Mouse (Mus musculus): Measurements from ENCODE around the gene Metap1. TPM values are rescaled to one million over a fixed set of nuclear protein-coding genes. Genes with fewer than 3 reads are reported as not detected.

The Metap1 gene
- polyA plus RNA-seq, 1 experiment from 2014 or later, result 48.9 TPM

- Histone ChIP-seq H3K4me3 (ENCODE audit: low read depth, low read length) (peak within 1 kb of the TSS; percentile 96), H3K4me2 (ENCODE audit: low read length) (peak within 1 kb of the TSS; percentile 89), H3K9me3 (replicated peaks; ENCODE audit: control insufficient read depth, low read length) (no peaks in the 10 kb centered on the region), H3K27me3 (replicated peaks; ENCODE audit: control insufficient read depth, insufficient read depth, low read length) (no peaks in the 10 kb centered on the region), H3K27ac (ENCODE audit: low read depth, low read length) (peak within 1 kb of the TSS; percentile 74), H3K4me1 (ENCODE audit: control insufficient read depth, insufficient read depth, low read length) (peaks cover 11% of the 10 kb centered on the region), H3K9ac (ENCODE audit: low read length) (peak within 1 kb of the TSS; percentile 70), H3K36me3 (ENCODE audit: control insufficient read depth, insufficient read depth, low read length) (no peaks in the 10 kb centered on the region)
- DNase-seq (ENCODE audit: low spot score), result peak; percentile 31
- WGBS, result 2% methylated on average over 39 of the region's 39 CpGs
- peak; percentile 42 for ATAC-seq
Measured at GRCm38 (mm10) chr3:138526073-138526915, 37.0 kb upstream of the Metap1 start, which contains the start of gene Eif4e. Eif4e (plus strand) TSS chr3:138526179.

- H3K4me1 ChIP-seq (ENCODE audit: control insufficient read depth, insufficient read depth, low read length), result peaks cover 11% of the 10 kb centered on the region
- H3K4me2 ChIP-seq (ENCODE audit: low read length), result no peak overlapping the region
Measured at GRCm38 (mm10) chr3:138525494-138525893, 36.2 kb upstream of the Metap1 start.

GRCm38 (mm10) chr3:138523956-138524355, 34.6 kb upstream of the Metap1 start:
- ATAC-seq (no peak), DNase-seq (ENCODE audit: low spot score) (no peak)
- H3K9me3 ChIP-seq (replicated peaks; ENCODE audit: control insufficient read depth, low read length), result no peaks in the 10 kb centered on the region
- no peak overlapping the region for H3K9ac ChIP-seq (ENCODE audit: low read length)
- H3K36me3 ChIP-seq (ENCODE audit: control insufficient read depth, insufficient read depth, low read length), result no peaks in the 10 kb centered on the region
- H3K4me2 ChIP-seq (ENCODE audit: low read length), result no peak overlapping the region
- no peak overlapping the region for H3K4me3 ChIP-seq (ENCODE audit: low read depth, low read length)
- 94% methylated on average over 4 of the region's 4 CpGs for WGBS
- H3K27me3 ChIP-seq (replicated peaks; ENCODE audit: control insufficient read depth, insufficient read depth, low read length), result no peaks in the 10 kb centered on the region
- H3K4me1 ChIP-seq (ENCODE audit: control insufficient read depth, insufficient read depth, low read length), result peaks cover 9% of the 10 kb centered on the region
- no peak overlapping the region for H3K27ac ChIP-seq (ENCODE audit: low read depth, low read length)

More at GRCm38 (mm10) chr3:138525494-138525893, 36.2 kb upstream of the Metap1 start:
- 46% methylated on average over 8 of the region's 8 CpGs for WGBS
- Histone ChIP-seq H3K4me3 (ENCODE audit: low read depth, low read length) (no peak overlapping the region), H3K27me3 (replicated peaks; ENCODE audit: control insufficient read depth, insufficient read depth, low read length) (no peaks in the 10 kb centered on the region), H3K9me3 (replicated peaks; ENCODE audit: control insufficient read depth, low read length) (no peaks in the 10 kb centered on the region), H3K27ac (ENCODE audit: low read depth, low read length) (no peak overlapping the region), H3K9ac (ENCODE audit: low read length) (no peak overlapping the region), H3K36me3 (ENCODE audit: control insufficient read depth, insufficient read depth, low read length) (no peaks in the 10 kb centered on the region)
- DNase-seq (ENCODE audit: low spot score) (no peak), ATAC-seq (no peak)

GRCm38 (mm10) chr3:138519218-138519617, 29.9 kb upstream of the Metap1 start:
- Histone ChIP-seq H3K4me1 (ENCODE audit: control insufficient read depth, insufficient read depth, low read length) (no peaks in the 10 kb centered on the region), H3K27ac (ENCODE audit: low read depth, low read length) (no peak overlapping the region), H3K4me3 (ENCODE audit: low read depth, low read length) (no peak overlapping the region), H3K4me2 (ENCODE audit: low read length) (no peak overlapping the region), H3K9ac (ENCODE audit: low read length) (no peak overlapping the region), H3K9me3 (replicated peaks; ENCODE audit: control insufficient read depth, low read length) (no peaks in the 10 kb centered on the region), H3K27me3 (replicated peaks; ENCODE audit: control insufficient read depth, insufficient read depth, low read length) (no peaks in the 10 kb centered on the region), H3K36me3 (ENCODE audit: control insufficient read depth, insufficient read depth, low read length) (no peaks in the 10 kb centered on the region)
- ATAC-seq (no peak), DNase-seq (ENCODE audit: low spot score) (no peak)
- WGBS, result 85% methylated on average over 6 of the region's 6 CpGs

- no peak for DNase-seq (ENCODE audit: low spot score)
- no peaks in the 10 kb centered on the region for H3K27me3 ChIP-seq (replicated peaks; ENCODE audit: control insufficient read depth, insufficient read depth, low read length)
- H3K27ac ChIP-seq (ENCODE audit: low read depth, low read length), result no peak overlapping the region
- no peak for ATAC-seq
- no peak overlapping the region for H3K4me2 ChIP-seq (ENCODE audit: low read length)
- no peaks in the 10 kb centered on the region for H3K4me1 ChIP-seq (ENCODE audit: control insufficient read depth, insufficient read depth, low read length)
- 75% methylated on average over 3 of the region's 3 CpGs for WGBS
- no peak overlapping the region for H3K9ac ChIP-seq (ENCODE audit: low read length)
- H3K9me3 ChIP-seq (replicated peaks; ENCODE audit: control insufficient read depth, low read length), result no peaks in the 10 kb centered on the region
- no peak overlapping the region for H3K4me3 ChIP-seq (ENCODE audit: low read depth, low read length)
- H3K36me3 ChIP-seq (ENCODE audit: control insufficient read depth, insufficient read depth, low read length), result no peaks in the 10 kb centered on the region
Measured at GRCm38 (mm10) chr3:138517881-138518280, 28.6 kb upstream of the Metap1 start.

GRCm38 (mm10) chr3:138515656-138516370, 26.5 kb upstream of the Metap1 start:
- H3K27me3 ChIP-seq (replicated peaks; ENCODE audit: control insufficient read depth, insufficient read depth, low read length), result no peaks in the 10 kb centered on the region
- no peak overlapping the region for H3K4me2 ChIP-seq (ENCODE audit: low read length)
- DNase-seq (ENCODE audit: low spot score) (peak; percentile 10), ATAC-seq (peak; percentile 54)
- WGBS, result 29% methylated on average over 10 of the region's 10 CpGs
- H3K9ac ChIP-seq (ENCODE audit: low read length), result no peak overlapping the region
- H3K36me3 ChIP-seq (ENCODE audit: control insufficient read depth, insufficient read depth, low read length), result no peaks in the 10 kb centered on the region
- H3K4me3 ChIP-seq (ENCODE audit: low read depth, low read length), result no peak overlapping the region
- no peaks in the 10 kb centered on the region for H3K9me3 ChIP-seq (replicated peaks; ENCODE audit: control insufficient read depth, low read length)
- H3K4me1 ChIP-seq (ENCODE audit: control insufficient read depth, insufficient read depth, low read length), result no peaks in the 10 kb centered on the region
- H3K27ac ChIP-seq (ENCODE audit: low read depth, low read length), result no peak overlapping the region

GRCm38 (mm10) chr3:138514749-138515148, 25.4 kb upstream of the Metap1 start:
- no peaks in the 10 kb centered on the region for H3K4me1 ChIP-seq (ENCODE audit: control insufficient read depth, insufficient read depth, low read length)
- ATAC-seq (no peak), DNase-seq (ENCODE audit: low spot score) (no peak)
- H3K9ac ChIP-seq (ENCODE audit: low read length), result no peak overlapping the region
- H3K27ac ChIP-seq (ENCODE audit: low read depth, low read length), result no peak overlapping the region
- H3K4me2 ChIP-seq (ENCODE audit: low read length), result no peak overlapping the region
- H3K36me3 ChIP-seq (ENCODE audit: control insufficient read depth, insufficient read depth, low read length), result no peaks in the 10 kb centered on the region
- H3K9me3 ChIP-seq (replicated peaks; ENCODE audit: control insufficient read depth, low read length), result no peaks in the 10 kb centered on the region
- no peak overlapping the region for H3K4me3 ChIP-seq (ENCODE audit: low read depth, low read length)
- H3K27me3 ChIP-seq (replicated peaks; ENCODE audit: control insufficient read depth, insufficient read depth, low read length), result no peaks in the 10 kb centered on the region
- 64% methylated on average over 3 of the region's 3 CpGs for WGBS

- 77% methylated on average over 12 of the region's 12 CpGs for WGBS
- no peak overlapping the region for H3K27ac ChIP-seq (ENCODE audit: low read depth, low read length)
- DNase-seq (ENCODE audit: low spot score) (no peak), ATAC-seq (no peak)
- H3K27me3 ChIP-seq (replicated peaks; ENCODE audit: control insufficient read depth, insufficient read depth, low read length), result no peaks in the 10 kb centered on the region
- no peaks in the 10 kb centered on the region for H3K36me3 ChIP-seq (ENCODE audit: control insufficient read depth, insufficient read depth, low read length)
- H3K4me1 ChIP-seq (ENCODE audit: control insufficient read depth, insufficient read depth, low read length), result no peaks in the 10 kb centered on the region
- no peak overlapping the region for H3K9ac ChIP-seq (ENCODE audit: low read length)
- no peak overlapping the region for H3K4me3 ChIP-seq (ENCODE audit: low read depth, low read length)
- H3K4me2 ChIP-seq (ENCODE audit: low read length), result no peak overlapping the region
- H3K9me3 ChIP-seq (replicated peaks; ENCODE audit: control insufficient read depth, low read length), result no peaks in the 10 kb centered on the region
Measured at GRCm38 (mm10) chr3:138513243-138513642, 23.9 kb upstream of the Metap1 start.

GRCm38 (mm10) chr3:138510471-138510870, 21.2 kb upstream of the Metap1 start:
- H3K4me1 ChIP-seq (ENCODE audit: control insufficient read depth, insufficient read depth, low read length), result no peaks in the 10 kb centered on the region
- H3K4me2 ChIP-seq (ENCODE audit: low read length), result no peak overlapping the region
- H3K36me3 ChIP-seq (ENCODE audit: control insufficient read depth, insufficient read depth, low read length), result no peaks in the 10 kb centered on the region
- H3K4me3 ChIP-seq (ENCODE audit: low read depth, low read length), result no peak overlapping the region
- no peak overlapping the region for H3K27ac ChIP-seq (ENCODE audit: low read depth, low read length)
- no peaks in the 10 kb centered on the region for H3K9me3 ChIP-seq (replicated peaks; ENCODE audit: control insufficient read depth, low read length)
- no peak overlapping the region for H3K9ac ChIP-seq (ENCODE audit: low read length)
- no peak for DNase-seq (ENCODE audit: low spot score)
- H3K27me3 ChIP-seq (replicated peaks; ENCODE audit: control insufficient read depth, insufficient read depth, low read length), result no peaks in the 10 kb centered on the region
- no peak for ATAC-seq
- WGBS, result 55% methylated on average over 5 of the region's 5 CpGs

Data from forebrain, embryonic 14.5 days (tissue).